Mouse (Mus musculus): ENCODE data around the gene Ctcf. TPM values are rescaled to one million over a fixed set of nuclear protein-coding genes. Genes with fewer than 3 reads are reported as not detected.

Gene Ctcf
- polyA plus RNA-seq, 1 experiment, result 69.7 TPM

DNA sequence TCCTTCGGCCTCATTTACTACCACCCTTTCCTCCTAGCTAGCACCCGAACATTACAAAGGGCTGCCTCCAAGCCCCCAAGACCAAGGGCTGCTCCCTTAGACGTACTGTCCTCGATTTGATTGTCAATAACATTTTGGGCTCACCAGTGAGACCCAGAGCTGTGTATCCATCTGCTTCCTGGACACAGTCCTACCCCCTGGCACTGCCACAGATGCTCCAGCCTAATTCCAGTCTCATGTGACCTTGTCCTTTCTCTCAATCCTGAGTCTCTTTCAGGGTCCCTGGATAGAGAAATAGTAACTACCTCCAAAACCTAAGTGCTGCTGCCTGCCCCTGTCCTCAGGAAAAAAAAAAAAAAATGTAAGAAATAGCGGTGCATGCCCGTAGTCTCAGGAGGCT, 68.6 kb downstream of the Ctcf start:
- no peak overlapping the region for H3K27ac ChIP-seq (ENCODE audit: insufficient read depth, low read length)
- peaks cover 2% of the 10 kb centered on the region; the same call in 1 of the 2 replicates for H3K4me1 ChIP-seq (ENCODE audit: control insufficient read depth, insufficient read depth, low read length)
- TF ChIP-seq POLR2A (IDR thresholded peaks at IDR 0.05; ENCODE audit: low read depth, low read length) (no peak), CTCF (IDR thresholded peaks at IDR 0.05; ENCODE audit: borderline replicate concordance, insufficient read depth, low read length) (no peak)
- H3K4me3 ChIP-seq (ENCODE audit: insufficient read depth, low read length), result no peak overlapping the region

GRCm38 (mm10) chr8:105706426-105706825, 70.1 kb downstream of the Ctcf start:
- 0 out of 2 replicates have a peak, but pooled peaks cover 2% of the 10 kb centered on the region for H3K4me1 ChIP-seq (ENCODE audit: control insufficient read depth, insufficient read depth, low read length)
- H3K4me3 ChIP-seq (ENCODE audit: insufficient read depth, low read length), result no peak overlapping the region
- TF ChIP-seq POLR2A (IDR thresholded peaks at IDR 0.05; ENCODE audit: low read depth, low read length), result no peak
- TF ChIP-seq CTCF (IDR thresholded peaks at IDR 0.05; ENCODE audit: borderline replicate concordance, insufficient read depth, low read length), result no peak
- no peak overlapping the region for H3K27ac ChIP-seq (ENCODE audit: insufficient read depth, low read length)

GRCm38 (mm10) chr8:105707498-105708403, 71.4 kb downstream of the Ctcf start, which contains the start of the genes 4933405L10Rik and Enkd1:
TSS of gene 4933405L10Rik (plus strand) at chr8:105707655.
TSS of gene Enkd1 (minus strand) at chr8:105708210.
- Histone ChIP-seq H3K4me1 (ENCODE audit: control insufficient read depth, insufficient read depth, low read length) (no peaks in the 10 kb centered on the region), H3K4me3 (ENCODE audit: insufficient read depth, low read length) (peak within 1 kb of the TSS; percentile 79), H3K27ac (ENCODE audit: insufficient read depth, low read length) (no peak within 1 kb of the TSS)
- TF ChIP-seq CTCF (IDR thresholded peaks at IDR 0.05; ENCODE audit: borderline replicate concordance, insufficient read depth, low read length) (no peak), POLR2A (IDR thresholded peaks at IDR 0.05; ENCODE audit: low read depth, low read length) (0 out of 2 replicates have a peak, but pooled peaks have one; percentile 17)

DNA sequence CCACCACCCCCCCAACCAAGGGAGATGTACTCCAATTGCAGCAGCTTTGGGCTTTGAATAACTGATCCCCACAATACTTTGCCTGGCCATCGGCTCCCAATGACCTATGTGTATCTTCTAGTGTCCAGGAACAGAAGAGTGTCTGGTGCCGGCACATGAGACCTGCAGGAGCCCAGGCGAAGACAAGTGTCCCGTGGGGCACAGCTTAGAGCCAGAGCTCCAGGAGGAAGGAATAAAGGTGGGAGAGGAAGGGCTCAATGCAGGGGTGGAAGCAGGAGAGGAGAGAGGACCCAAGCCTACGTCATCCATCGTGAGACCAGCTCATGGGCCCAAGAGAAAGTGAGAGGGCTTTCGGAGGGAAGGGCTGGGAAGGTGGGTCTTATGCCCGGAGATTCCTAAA, 72.3 kb downstream of the Ctcf start:
- Histone ChIP-seq H3K4me3 (ENCODE audit: insufficient read depth, low read length) (no peak overlapping the region), H3K4me1 (ENCODE audit: control insufficient read depth, insufficient read depth, low read length) (no peaks in the 10 kb centered on the region), H3K27ac (ENCODE audit: insufficient read depth, low read length) (no peak overlapping the region)
- no peak for TF ChIP-seq CTCF (IDR thresholded peaks at IDR 0.05; ENCODE audit: borderline replicate concordance, insufficient read depth, low read length)

DNA sequence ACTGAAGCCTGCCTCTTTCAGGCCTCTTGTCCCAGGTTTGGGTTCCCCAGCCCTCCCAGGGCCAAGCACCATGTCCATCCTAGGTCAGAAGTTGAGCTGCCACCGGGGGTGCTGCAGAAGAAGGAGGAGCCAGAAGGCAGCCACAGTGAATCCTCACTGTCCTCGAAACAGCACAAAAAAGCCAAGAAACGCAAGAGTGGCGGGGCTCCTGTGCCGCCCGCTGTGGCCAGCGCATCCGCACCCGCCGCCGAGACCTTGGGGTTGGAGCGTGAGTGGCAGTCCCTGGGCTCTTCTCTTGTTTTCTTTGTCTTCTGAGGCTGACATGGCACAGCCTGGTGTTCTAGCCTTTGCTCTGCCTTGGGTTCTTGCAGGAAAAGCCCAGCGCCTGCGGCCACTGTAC, 72.9 kb downstream of the Ctcf start:
- no peak for TF ChIP-seq POLR2A (IDR thresholded peaks at IDR 0.05; ENCODE audit: low read depth, low read length)
- TF ChIP-seq CTCF (IDR thresholded peaks at IDR 0.05; ENCODE audit: borderline replicate concordance, insufficient read depth, low read length), result no peak
- Histone ChIP-seq H3K27ac (ENCODE audit: insufficient read depth, low read length) (no peak overlapping the region), H3K4me1 (ENCODE audit: control insufficient read depth, insufficient read depth, low read length) (no peaks in the 10 kb centered on the region), H3K4me3 (ENCODE audit: insufficient read depth, low read length) (no peak overlapping the region)

GRCm38 (mm10) chr8:105712286-105712685, 75.9 kb downstream of the Ctcf start:
- H3K4me1 ChIP-seq (ENCODE audit: control insufficient read depth, insufficient read depth, low read length), result no peaks in the 10 kb centered on the region
- TF ChIP-seq POLR2A (IDR thresholded peaks at IDR 0.05; ENCODE audit: low read depth, low read length) (no peak), CTCF (IDR thresholded peaks at IDR 0.05; ENCODE audit: borderline replicate concordance, insufficient read depth, low read length) (no peak)
- H3K27ac ChIP-seq (ENCODE audit: insufficient read depth, low read length), result no peak overlapping the region
- H3K4me3 ChIP-seq (ENCODE audit: insufficient read depth, low read length), result no peak overlapping the region

DNA sequence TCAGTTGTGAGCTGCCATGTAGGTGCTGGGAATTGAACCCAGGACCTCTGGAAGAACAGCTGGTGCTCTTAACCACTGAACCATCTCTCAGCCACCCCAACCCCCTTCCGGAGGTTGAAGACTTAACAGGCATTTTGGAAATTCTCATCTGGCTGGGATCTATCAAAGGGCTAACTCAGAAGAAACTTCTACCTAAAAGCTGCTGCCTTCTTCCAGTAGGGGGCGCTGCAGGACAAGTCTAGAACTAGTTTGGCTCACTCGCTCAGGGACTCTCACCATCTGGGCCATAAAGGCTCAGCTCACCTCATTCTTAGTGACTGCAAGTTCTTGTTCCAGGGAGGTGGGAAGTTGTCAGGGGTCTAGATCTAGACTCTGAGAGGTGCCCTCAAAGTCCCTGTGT, 77.8 kb downstream of the Ctcf start:
- Histone ChIP-seq H3K27ac (ENCODE audit: insufficient read depth, low read length) (no peak overlapping the region), H3K4me1 (ENCODE audit: control insufficient read depth, insufficient read depth, low read length) (no peaks in the 10 kb centered on the region), H3K4me3 (ENCODE audit: insufficient read depth, low read length) (no peak overlapping the region)
- TF ChIP-seq CTCF (IDR thresholded peaks at IDR 0.05; ENCODE audit: borderline replicate concordance, insufficient read depth, low read length), result peak; percentile 56; the same call in 1 of the 2 replicates
- no peak for TF ChIP-seq POLR2A (IDR thresholded peaks at IDR 0.05; ENCODE audit: low read depth, low read length)

- no peak overlapping the region for H3K27ac ChIP-seq (ENCODE audit: insufficient read depth, low read length)
- no peak for TF ChIP-seq CTCF (IDR thresholded peaks at IDR 0.05; ENCODE audit: borderline replicate concordance, insufficient read depth, low read length)
- no peak for TF ChIP-seq POLR2A (IDR thresholded peaks at IDR 0.05; ENCODE audit: low read depth, low read length)
- no peaks in the 10 kb centered on the region for H3K4me1 ChIP-seq (ENCODE audit: control insufficient read depth, insufficient read depth, low read length)
- no peak overlapping the region for H3K4me3 ChIP-seq (ENCODE audit: insufficient read depth, low read length)
These were observed 78.7 kb downstream of the Ctcf start for GRCm38 (mm10) chr8:105715042-105715441.

DNA sequence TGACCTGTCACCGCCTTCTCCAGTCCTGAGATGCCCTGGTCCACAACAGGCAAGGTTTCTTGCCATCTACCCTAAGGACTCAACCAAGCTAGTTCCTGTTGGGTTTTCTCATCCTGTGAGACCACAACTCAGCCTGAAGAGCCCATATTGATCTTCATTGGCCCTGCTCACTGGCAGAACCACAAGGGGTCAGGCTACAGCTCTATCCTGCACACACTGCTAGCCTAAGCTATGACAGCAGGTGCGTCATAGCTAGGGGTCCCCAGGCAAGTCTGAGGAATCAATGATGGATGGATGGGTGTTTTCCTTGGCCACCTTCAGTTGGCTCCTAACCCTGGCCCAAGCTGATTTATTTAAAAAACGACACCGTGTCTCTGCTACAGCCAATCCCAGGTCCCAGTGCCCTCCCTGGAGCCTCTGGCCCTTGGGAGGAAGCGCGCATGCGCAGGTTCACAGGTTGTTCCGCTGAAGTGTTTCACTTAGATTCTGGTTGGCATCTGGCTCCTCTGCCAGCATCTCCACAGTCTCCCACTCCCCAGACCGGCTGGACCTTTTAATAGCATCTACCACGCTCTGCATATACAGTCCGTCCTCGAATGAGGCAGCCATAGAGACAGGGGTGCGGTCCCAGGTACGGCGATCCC, 80.1 kb downstream of the Ctcf start:
- Histone ChIP-seq H3K4me1 (ENCODE audit: control insufficient read depth, insufficient read depth, low read length) (no peaks in the 10 kb centered on the region), H3K4me3 (ENCODE audit: insufficient read depth, low read length) (no peak overlapping the region), H3K27ac (ENCODE audit: insufficient read depth, low read length) (no peak overlapping the region)
- TF ChIP-seq POLR2A (IDR thresholded peaks at IDR 0.05; ENCODE audit: low read depth, low read length), result no peak
- TF ChIP-seq CTCF (IDR thresholded peaks at IDR 0.05; ENCODE audit: borderline replicate concordance, insufficient read depth, low read length), result no peak

DNA sequence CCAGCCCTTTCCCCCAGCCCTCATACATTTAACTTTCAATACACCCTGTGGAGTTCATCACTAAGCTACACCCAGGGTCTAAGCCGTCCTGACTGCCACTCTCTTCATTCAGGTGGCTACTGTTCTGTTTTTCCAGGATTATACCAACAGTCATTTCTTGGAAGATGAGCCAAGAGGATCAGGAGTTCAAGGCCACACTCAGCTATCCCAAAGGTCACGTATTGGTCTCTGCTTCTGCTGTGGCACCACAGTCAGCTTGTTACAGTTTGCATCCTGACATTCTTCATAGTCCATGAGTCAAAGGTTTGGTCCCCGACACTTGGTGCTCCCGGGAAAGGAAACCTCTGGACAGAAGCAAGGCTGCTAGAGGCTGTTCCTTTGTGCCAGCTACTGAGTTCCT, 83.3 kb downstream of the Ctcf start:
- no peak overlapping the region for H3K4me3 ChIP-seq (ENCODE audit: insufficient read depth, low read length)
- no peaks in the 10 kb centered on the region for H3K4me1 ChIP-seq (ENCODE audit: control insufficient read depth, insufficient read depth, low read length)
- TF ChIP-seq POLR2A (IDR thresholded peaks at IDR 0.05; ENCODE audit: low read depth, low read length) (no peak), CTCF (IDR thresholded peaks at IDR 0.05; ENCODE audit: borderline replicate concordance, insufficient read depth, low read length) (no peak)
- no peak overlapping the region for H3K27ac ChIP-seq (ENCODE audit: insufficient read depth, low read length)
